Mouse (Mus musculus) lung, embryonic 16.5 days (tissue): ENCODE measurements around the gene Cfap69. TPM values are rescaled to one million over a fixed set of nuclear protein-coding genes. Genes with fewer than 3 reads are reported as not detected.

Source experiments
- ATAC-seq: fragments of 200-750 bp; cut with Nextera tagmentation; 2 replicates; pipeline ENCODE4 v1.8.0; 2017; ENCODE audit warnings: low read depth, mild to moderate bottlenecking, moderate library complexity
- H3K27ac ChIP-seq: fragments of 300-500 bp; sonication (generic); 2 replicates; pipeline ENCODE4 v1.5.1; 2014; ENCODE audit warnings: mild to moderate bottlenecking, control low read depth, low read length
- H3K27me3 ChIP-seq: fragments of 300-500 bp; sonication (generic); 2 replicates; pipeline ENCODE4 v1.6.1; 2014; ENCODE audit warnings: low read depth, low read length, mixed read lengths; ENCODE audit not compliant: control insufficient read depth, insufficient read depth
- H3K36me3 ChIP-seq: fragments of 300-500 bp; sonication (generic); 2 replicates; pipeline ENCODE4 v1.6.1; 2014; ENCODE audit warnings: low read length; ENCODE audit not compliant: control insufficient read depth, insufficient read depth
- H3K4me1 ChIP-seq: fragments of 300-500 bp; sonication (generic); replicated peaks from 2 replicates; pipeline ENCODE4 v1.6.1; 2014; ENCODE audit warnings: low read length, mixed read lengths; ENCODE audit not compliant: control insufficient read depth, insufficient read depth
- H3K4me2 ChIP-seq: fragments of 300-500 bp; sonication (generic); 2 replicates; pipeline ENCODE4 v1.6.1; 2014; ENCODE audit warnings: low read depth, low read length, control low read depth
- H3K4me3 ChIP-seq: fragments of 300-500 bp; sonication (generic); 2 replicates; pipeline ENCODE4 v1.5.1; 2014; ENCODE audit warnings: mild to moderate bottlenecking, low read length, control low read depth
- H3K9ac ChIP-seq: fragments of 300-500 bp; sonication (generic); 2 replicates; pipeline ENCODE4 v1.6.1; 2014; ENCODE audit warnings: low read length, control low read depth
- H3K9me3 ChIP-seq: fragments of 300-500 bp; sonication (generic); 2 replicates; pipeline ENCODE4 v1.6.1; 2016; ENCODE audit warnings: low read length; ENCODE audit not compliant: control insufficient read depth
- WGBS: fragments of 180-500 bp; shearing (Covaris S2); extraction: QIAGEN DNeasy Blood & Tissue Kit; methylation state at CpG from one replicate; pipeline ENCODE4 v1.1.7; 2014; 5-methylcytosine and 5-hydroxymethylcytosine counted together
- polyA plus RNA-seq: library from polyadenylated mRNA; unstranded; fragments of >200 nt; fragmentation: Nextera tagmentation; extraction: Ambion mirVana; gene quantifications from 2 replicates; pipeline ENCODE4 v1.2.1, GENCODE M21; 2015

Gene Cfap69
- polyA plus RNA-seq, 1 experiment from 2014 or later, result 6.5 TPM

GRCm38 (mm10) chr5:5618329-5618728 lies 45.7 kb downstream of the Cfap69 start:
- H3K27me3 ChIP-seq, result no peaks in the 10 kb centered on the region
- no peaks in the 10 kb centered on the region for H3K9me3 ChIP-seq
- no peak overlapping the region for H3K9ac ChIP-seq
- no peak for ATAC-seq
- no peaks in the 10 kb centered on the region for H3K4me1 ChIP-seq
- no peak overlapping the region for H3K4me3 ChIP-seq
- WGBS, result 52% methylated on average over 4 of the region's 4 CpGs
- H3K36me3 ChIP-seq, result no peaks in the 10 kb centered on the region
- H3K4me2 ChIP-seq, result no peak overlapping the region
- H3K27ac ChIP-seq, result no peak overlapping the region

GRCm38 (mm10) chr5:5610540-5610939 lies 53.5 kb downstream of the Cfap69 start:
- H3K4me3 ChIP-seq, result no peak overlapping the region
- no peaks in the 10 kb centered on the region for H3K36me3 ChIP-seq
- H3K27me3 ChIP-seq, result no peaks in the 10 kb centered on the region
- no peak overlapping the region for H3K4me2 ChIP-seq
- no peaks in the 10 kb centered on the region for H3K9me3 ChIP-seq
- WGBS, result 44% methylated on average over 3 of the region's 3 CpGs
- ATAC-seq, result no peak
- H3K27ac ChIP-seq, result no peak overlapping the region
- no peaks in the 10 kb centered on the region for H3K4me1 ChIP-seq
- H3K9ac ChIP-seq, result no peak overlapping the region

- H3K4me2 ChIP-seq, result no peak overlapping the region
- no peaks in the 10 kb centered on the region for H3K4me1 ChIP-seq
- H3K36me3 ChIP-seq, result no peaks in the 10 kb centered on the region
- H3K4me3 ChIP-seq, result no peak overlapping the region
- ATAC-seq, result no peak
- H3K9ac ChIP-seq, result no peak overlapping the region
- WGBS, result 84% methylated on average over 3 of the region's 3 CpGs
- no peak overlapping the region for H3K27ac ChIP-seq
- no peaks in the 10 kb centered on the region for H3K9me3 ChIP-seq
- H3K27me3 ChIP-seq, result no peaks in the 10 kb centered on the region
Measured at GRCm38 (mm10) chr5:5587686-5588085, 76.4 kb downstream of the Cfap69 start.

GRCm38 (mm10) chr5:5573749-5574317 lies 90.2 kb downstream of the Cfap69 start, which contains the start of gene Gm8773:
Gene Gm8773 (plus strand): TSS chr5:5573799.
- no peaks in the 10 kb centered on the region for H3K4me1 ChIP-seq
- no peaks in the 10 kb centered on the region for H3K9me3 ChIP-seq
- peak within 1 kb of the TSS; percentile 74 for H3K4me2 ChIP-seq
- ATAC-seq, result peak; percentile 64
- no peak within 1 kb of the TSS for H3K27ac ChIP-seq
- peak within 1 kb of the TSS; percentile 49 for H3K4me3 ChIP-seq
- peaks cover 2% of the 10 kb centered on the region; the same call in 1 of the 2 replicates for H3K27me3 ChIP-seq
- WGBS, result under 1% methylated on average over 22 of the region's 24 CpGs
- H3K36me3 ChIP-seq, result no peaks in the 10 kb centered on the region
- H3K9ac ChIP-seq, result peak within 1 kb of the TSS; percentile 42; the same call in 1 of the 2 replicates

GRCm38 (mm10) chr5:5562435-5562834 lies 101.6 kb downstream of the Cfap69 start:
- WGBS, result 60% methylated on average over 3 of the region's 3 CpGs
- no peak overlapping the region for H3K27ac ChIP-seq
- H3K4me2 ChIP-seq, result no peak overlapping the region
- H3K9ac ChIP-seq, result no peak overlapping the region
- H3K4me1 ChIP-seq, result peaks cover 9% of the 10 kb centered on the region
- H3K27me3 ChIP-seq, result no peaks in the 10 kb centered on the region
- no peak overlapping the region for H3K4me3 ChIP-seq
- no peaks in the 10 kb centered on the region for H3K9me3 ChIP-seq
- H3K36me3 ChIP-seq, result no peaks in the 10 kb centered on the region
- ATAC-seq, result no peak

GRCm38 (mm10) chr5:5561041-5561706 lies 102.9 kb downstream of the Cfap69 start:
- Histone ChIP-seq H3K9ac (no peak overlapping the region), H3K4me3 (no peak overlapping the region), H3K27me3 (no peaks in the 10 kb centered on the region), H3K4me2 (no peak overlapping the region), H3K4me1 (peaks cover 9% of the 10 kb centered on the region), H3K27ac (no peak overlapping the region), H3K9me3 (no peaks in the 10 kb centered on the region), H3K36me3 (no peaks in the 10 kb centered on the region)
- ATAC-seq, result no peak
- WGBS, result 54% methylated on average over 4 of the region's 4 CpGs

GRCm38 (mm10) chr5:5559798-5560197 lies 104.2 kb downstream of the Cfap69 start:
- Histone ChIP-seq H3K9ac (peak overlapping the region; percentile 89), H3K36me3 (peaks cover 2% of the 10 kb centered on the region), H3K27ac (peak overlapping the region; percentile 54; the same call in 1 of the 2 replicates), H3K4me2 (peak overlapping the region; percentile 56), H3K4me1 (peaks cover 9% of the 10 kb centered on the region), H3K27me3 (no peaks in the 10 kb centered on the region), H3K4me3 (peak overlapping the region; percentile 87), H3K9me3 (no peaks in the 10 kb centered on the region)
- no peak for ATAC-seq
- 35% methylated on average over 8 of the region's 8 CpGs for WGBS

GRCm38 (mm10) chr5:5559079-5559740 lies 104.8 kb downstream of the Cfap69 start, which contains the start of gene Gtpbp10:
Gene Gtpbp10 (minus strand): TSS chr5:5559538.
- peak within 1 kb of the TSS; percentile 54; the same call in 1 of the 2 replicates for H3K27ac ChIP-seq
- peaks cover 8% of the 10 kb centered on the region for H3K36me3 ChIP-seq

GRCm38 (mm10) chr5:5551110-5551509 lies 112.9 kb downstream of the Cfap69 start:
- H3K4me3 ChIP-seq, result no peak overlapping the region
- no peaks in the 10 kb centered on the region for H3K9me3 ChIP-seq
- no peak for ATAC-seq
- no peak overlapping the region for H3K9ac ChIP-seq
- H3K27ac ChIP-seq, result no peak overlapping the region
- H3K27me3 ChIP-seq, result no peaks in the 10 kb centered on the region
- peaks cover 24% of the 10 kb centered on the region for H3K36me3 ChIP-seq
- 88% methylated on average over 1 of the region's 1 CpGs for WGBS
- no peak overlapping the region for H3K4me2 ChIP-seq
- no peaks in the 10 kb centered on the region for H3K4me1 ChIP-seq

More at GRCm38 (mm10) chr5:5559079-5559740, 104.8 kb downstream of the Cfap69 start, which contains the start of gene Gtpbp10:
- H3K27me3 ChIP-seq, result no peaks in the 10 kb centered on the region
- ATAC-seq, result peak; percentile 100
- peak within 1 kb of the TSS; percentile 87 for H3K4me3 ChIP-seq
- no peaks in the 10 kb centered on the region for H3K9me3 ChIP-seq
- WGBS, result under 1% methylated on average over 43 of the region's 43 CpGs
- H3K9ac ChIP-seq, result peak within 1 kb of the TSS; percentile 89
- peak within 1 kb of the TSS; percentile 56 for H3K4me2 ChIP-seq
- H3K4me1 ChIP-seq, result peaks cover 9% of the 10 kb centered on the region
